Mouse (Mus musculus) heart, embryonic 14.5 days (tissue): ENCODE results near the gene Alpl. TPM values are rescaled to one million over a fixed set of nuclear protein-coding genes. Genes with fewer than 3 reads are reported as not detected.

Experiments
- ATAC-seq: fragments of 200-750 bp; cut with Nextera tagmentation; 2 replicates; pipeline ENCODE4 v1.8.0; 2017; ENCODE audit warnings: low read depth, moderate TSS enrichment; ENCODE audit not compliant: insufficient number of reproducible peaks, insufficient read depth, low FRiP score
- H3K27ac ChIP-seq, 2 experiments: fragments of 200-500 bp in 1 of 2; fragments of 300-500 bp in 1 of 2; sonication (generic) in 1 of 2; replicated peaks in 1 of 2; 2 replicates each; pipeline ENCODE4 v1.5.1; 2012 to 2014; ENCODE audit warnings: low read depth in 2 of 2, low read length in 2 of 2, control low read depth in 1 of 2, mild to moderate bottlenecking in 1 of 2, mixed read lengths in 1 of 2; ENCODE audit not compliant: control insufficient read depth in 1 of 2, insufficient read depth in 1 of 2
- H3K27me3 ChIP-seq: fragments of 300-500 bp; sonication (generic); 2 replicates; pipeline ENCODE4 v1.6.1; 2014; ENCODE audit warnings: mild to moderate bottlenecking, low read length, control low read depth; ENCODE audit not compliant: control insufficient read depth, insufficient read depth
- H3K36me3 ChIP-seq: fragments of 300-500 bp; sonication (generic); 2 replicates; pipeline ENCODE4 v1.6.1; 2014; ENCODE audit warnings: mild to moderate bottlenecking, control low read depth, low read length, mixed read lengths; ENCODE audit not compliant: control insufficient read depth, insufficient read depth
- H3K4me1 ChIP-seq, 2 experiments: fragments of 200-500 bp in 1 of 2; fragments of 300-500 bp in 1 of 2; sonication (generic) in 1 of 2; 2 replicates each; pipeline ENCODE4 v1.6.1; 2012 to 2014; ENCODE audit warnings: low read length in 2 of 2, control low read depth in 1 of 2, mixed read lengths in 1 of 2; ENCODE audit not compliant: control insufficient read depth in 2 of 2, insufficient read depth in 2 of 2
- H3K4me2 ChIP-seq: fragments of 300-500 bp; sonication (generic); 2 replicates; pipeline ENCODE4 v1.6.1; 2014; ENCODE audit warnings: mild to moderate bottlenecking, low read length
- H3K4me3 ChIP-seq, 2 experiments: fragments of 200-500 bp in 1 of 2; fragments of 300-500 bp in 1 of 2; sonication (generic) in 1 of 2; 2 replicates each; pipeline ENCODE4 v1.5.1; 2012 to 2014; ENCODE audit warnings: low read length in 2 of 2, mild to moderate bottlenecking in 2 of 2, control low read depth in 1 of 2, low read depth in 1 of 2, moderate library complexity in 1 of 2; ENCODE audit not compliant: control insufficient read depth in 1 of 2, insufficient read depth in 1 of 2
- H3K9ac ChIP-seq: fragments of 300-500 bp; sonication (generic); 2 replicates; pipeline ENCODE4 v1.6.1; 2014; ENCODE audit warnings: mild to moderate bottlenecking, low read length
- H3K9me3 ChIP-seq: fragments of 300-500 bp; sonication (generic); 2 replicates; pipeline ENCODE4 v1.6.1; 2016; ENCODE audit warnings: low read length, control low read depth; ENCODE audit not compliant: control insufficient read depth
- WGBS: fragments of 180-500 bp; shearing (Covaris S2); extraction: QIAGEN DNeasy Blood & Tissue Kit; methylation state at CpG from one replicate; pipeline ENCODE4 v1.1.7; 2014; 5-methylcytosine and 5-hydroxymethylcytosine counted together
- polyA plus RNA-seq: library from polyadenylated mRNA; unstranded; fragments of >200 nt; fragmentation: Nextera tagmentation; extraction: Ambion mirVana; gene quantifications from 2 replicates; pipeline ENCODE4 v1.2.1, GENCODE M21; 2014

Gene Alpl
- polyA plus RNA-seq, 1 experiment from 2014 or later, result 2.2 TPM

GRCm38 (mm10) chr4:137730134-137730533 is 66.0 kb downstream of the Alpl start:
- Histone ChIP-seq H3K36me3 (no peaks in the 10 kb centered on the region), H3K27ac (no peak overlapping the region), H3K9me3 (no peaks in the 10 kb centered on the region), H3K4me2 (no peak overlapping the region), H3K4me1 (no peaks in the 10 kb centered on the region), H3K9ac (no peak overlapping the region), H3K4me3 (no peak overlapping the region), H3K27me3 (peaks cover 30% of the 10 kb centered on the region)
- ATAC-seq, result no peak
- 22% methylated on average over 3 of the region's 3 CpGs for WGBS

- Histone ChIP-seq H3K9ac (no peak overlapping the region), H3K27me3 (peaks cover 32% of the 10 kb centered on the region), H3K27ac (no peak overlapping the region), H3K4me2 (no peak overlapping the region), H3K4me1 (no peaks in the 10 kb centered on the region; a peak in 1 of 4 replicates), H3K4me3 (peak overlapping the region in 1 of 2 experiments; percentile 13; a peak in 1 of 4 replicates), H3K9me3 (no peaks in the 10 kb centered on the region), H3K36me3 (no peaks in the 10 kb centered on the region)
- ATAC-seq, result no peak
- 28% methylated on average over 24 of the region's 24 CpGs for WGBS
These were observed 66.9 kb downstream of the Alpl start for GRCm38 (mm10) chr4:137729155-137729855.

- WGBS, result 12% methylated on average over 16 of the region's 17 CpGs
- Histone ChIP-seq H3K4me1 (no peaks in the 10 kb centered on the region; a peak in 1 of 4 replicates), H3K27me3 (peaks cover 38% of the 10 kb centered on the region), H3K36me3 (no peaks in the 10 kb centered on the region), H3K9me3 (no peaks in the 10 kb centered on the region), H3K27ac (no peak overlapping the region), H3K4me3 (peak overlapping the region in 1 of 2 experiments; percentile 13; a peak in 1 of 4 replicates), H3K4me2 (no peak overlapping the region), H3K9ac (no peak overlapping the region)
- no peak for ATAC-seq
These were observed 67.6 kb downstream of the Alpl start for GRCm38 (mm10) chr4:137728399-137729154.

DNA sequence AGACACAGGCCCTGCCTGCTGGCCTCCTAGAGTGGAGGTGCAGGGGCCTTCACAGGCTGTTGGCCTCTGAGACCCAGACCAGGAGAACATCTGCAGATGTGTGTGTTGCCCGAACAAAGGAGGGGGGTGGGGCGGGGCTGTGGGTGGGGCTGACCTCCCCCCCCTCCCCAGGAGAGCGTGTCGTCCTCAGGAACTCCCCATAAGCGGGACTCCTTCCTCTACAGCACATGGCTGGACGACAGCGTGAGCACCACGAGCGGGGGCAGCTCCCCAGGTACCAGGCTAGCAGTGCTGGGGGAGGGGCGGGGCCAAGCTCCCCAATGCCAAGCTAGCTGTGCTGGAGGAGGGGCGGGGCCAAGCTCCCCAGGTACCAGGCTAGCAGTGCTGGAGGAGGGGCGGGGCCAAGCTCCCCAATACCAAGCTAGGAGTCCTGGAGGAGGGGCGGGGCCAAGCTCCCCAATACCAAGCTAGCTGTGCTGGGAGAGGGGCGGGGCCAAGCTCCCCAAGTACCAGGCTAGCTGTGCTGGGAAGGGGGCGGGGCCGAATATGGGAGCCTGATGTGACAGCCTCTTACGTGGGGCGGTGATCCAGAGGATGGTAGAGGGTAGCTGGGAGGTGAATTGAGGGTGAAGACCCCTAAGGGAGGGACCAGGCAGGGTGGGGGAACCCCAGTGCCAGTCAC is 68.5 kb downstream of the Alpl start:
- ATAC-seq, result 0 out of 2 replicates have a peak, but pooled peaks have one; percentile 8
- H3K4me2 ChIP-seq, result no peak overlapping the region
- H3K36me3 ChIP-seq, result no peaks in the 10 kb centered on the region
- H3K4me1 ChIP-seq, result no peaks in the 10 kb centered on the region; a peak in 1 of 4 replicates
- WGBS, result 8% methylated on average over 17 of the region's 18 CpGs
- H3K27me3 ChIP-seq, result peaks cover 47% of the 10 kb centered on the region
- H3K4me3 ChIP-seq, result no peak overlapping the region
- no peaks in the 10 kb centered on the region for H3K9me3 ChIP-seq
- no peak overlapping the region for H3K9ac ChIP-seq
- no peak overlapping the region for H3K27ac ChIP-seq

GRCm38 (mm10) chr4:137726739-137727505 is 69.3 kb downstream of the Alpl start:
- no peak overlapping the region for H3K4me2 ChIP-seq
- H3K4me3 ChIP-seq, result no peak overlapping the region
- H3K27me3 ChIP-seq, result peaks cover 50% of the 10 kb centered on the region
- ATAC-seq, result 0 out of 2 replicates have a peak, but pooled peaks have one; percentile 3
- WGBS, result 73% methylated on average over 18 of the region's 18 CpGs
- no peak overlapping the region for H3K27ac ChIP-seq
- no peak overlapping the region for H3K9ac ChIP-seq
- no peaks in the 10 kb centered on the region for H3K36me3 ChIP-seq
- no peaks in the 10 kb centered on the region for H3K9me3 ChIP-seq
- no peaks in the 10 kb centered on the region; a peak in 1 of 4 replicates for H3K4me1 ChIP-seq

DNA sequence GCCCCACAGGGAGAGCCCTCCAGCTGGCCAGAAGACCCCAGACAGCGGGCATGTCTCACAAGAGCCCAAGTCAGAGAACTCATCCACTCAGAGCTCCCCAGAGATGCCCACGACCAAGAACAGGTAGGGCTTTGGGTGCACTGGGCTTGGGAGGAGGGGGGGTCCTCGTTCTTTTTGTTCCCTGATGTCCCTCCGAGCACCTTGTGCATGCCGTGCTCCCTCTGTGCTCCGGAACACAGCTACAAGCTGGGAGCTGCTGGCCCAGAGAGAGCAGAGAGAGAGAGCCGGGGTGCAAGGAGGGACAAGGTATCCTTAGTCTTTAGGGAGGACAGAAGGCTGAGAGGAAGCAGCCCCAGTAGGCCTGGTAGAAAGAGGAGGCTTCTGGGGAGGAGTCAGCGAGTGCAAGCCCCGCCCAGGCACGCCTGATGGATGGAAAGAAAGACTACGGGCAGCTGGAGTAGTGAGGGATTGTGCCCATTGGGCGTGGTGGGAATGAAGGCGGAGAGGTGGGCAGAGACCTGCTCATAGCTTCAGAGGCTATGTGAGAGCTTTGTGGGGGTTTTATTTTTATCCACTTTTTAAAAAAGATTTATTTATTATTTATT is 70.5 kb downstream of the Alpl start:
- H3K27ac ChIP-seq, result no peak overlapping the region
- ATAC-seq, result no peak
- peaks cover 48% of the 10 kb centered on the region for H3K27me3 ChIP-seq
- no peaks in the 10 kb centered on the region; a peak in 1 of 4 replicates for H3K4me1 ChIP-seq
- H3K4me2 ChIP-seq, result no peak overlapping the region
- 73% methylated on average over 13 of the region's 13 CpGs for WGBS
- H3K9ac ChIP-seq, result no peak overlapping the region
- no peaks in the 10 kb centered on the region for H3K36me3 ChIP-seq
- H3K4me3 ChIP-seq, result no peak overlapping the region
- no peaks in the 10 kb centered on the region for H3K9me3 ChIP-seq
